Mouse (Mus musculus) G1E (cell line): ENCODE results near the gene Zrsr1.

Experiments used
- CTCF ChIP-seq: IDR thresholded peaks from 2 replicates; pipeline ENCODE4 v1.5.1; 2012; ENCODE audit warnings: low read depth, low read length, inconsistent platforms, mixed read lengths
- GATA1 ChIP-seq: IDR thresholded peaks from 2 replicates; pipeline ENCODE4 v1.6.1; 2012; ENCODE audit warnings: borderline replicate concordance, low read length, inconsistent platforms, mixed read lengths
- POLR2AphosphoS5 ChIP-seq: IDR thresholded peaks from 2 replicates; pipeline ENCODE4 v1.6.1; 2012; ENCODE audit warnings: low read depth, low read length, inconsistent platforms; ENCODE audit not compliant: insufficient replicate concordance

DNA sequence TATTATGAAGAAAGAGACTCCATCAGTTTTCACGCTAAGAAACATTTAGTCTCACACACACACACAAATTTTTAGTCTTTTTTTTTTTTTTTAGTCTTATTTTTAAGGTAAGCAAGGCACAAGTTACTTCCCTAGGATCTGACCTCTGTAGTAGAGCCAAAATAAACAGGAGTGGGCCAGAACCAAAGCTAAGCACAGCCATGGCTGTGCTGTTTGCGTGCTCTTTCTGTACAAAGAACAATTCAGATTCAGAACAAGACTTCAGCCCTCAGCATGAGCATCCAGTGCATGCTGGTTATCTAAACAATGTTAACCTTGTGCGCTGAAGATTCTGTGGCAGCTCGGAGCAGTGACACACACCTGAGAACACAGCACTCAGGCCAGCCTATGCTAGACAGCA is 7.4 kb upstream of the Zrsr1 start:
- TF ChIP-seq CTCF = no peak
- TF ChIP-seq GATA1 = no peak
- TF ChIP-seq POLR2AphosphoS5 = no peak
